Mouse (Mus musculus) gastrocnemius, postnatal 10 days (tissue): ENCODE results near the gene Mrps11. TPM values are rescaled to one million over a fixed set of nuclear protein-coding genes. Genes with fewer than 3 reads are reported as not detected.

Source experiments
- DNase-seq: peaks from one replicate; pipeline ENCODE4 v3.0.0; 2021; ENCODE audit warnings: mixed read lengths
- total RNA-seq, 2 experiments: library from RNA; stranded (reverse); gene quantifications; 2 replicates each; pipeline ENCODE4 v1.2.3; 2021

Mrps11 gene
- total RNA-seq, 2 experiments from 2014 or later, result 24.1 to 24.4 TPM

DNA sequence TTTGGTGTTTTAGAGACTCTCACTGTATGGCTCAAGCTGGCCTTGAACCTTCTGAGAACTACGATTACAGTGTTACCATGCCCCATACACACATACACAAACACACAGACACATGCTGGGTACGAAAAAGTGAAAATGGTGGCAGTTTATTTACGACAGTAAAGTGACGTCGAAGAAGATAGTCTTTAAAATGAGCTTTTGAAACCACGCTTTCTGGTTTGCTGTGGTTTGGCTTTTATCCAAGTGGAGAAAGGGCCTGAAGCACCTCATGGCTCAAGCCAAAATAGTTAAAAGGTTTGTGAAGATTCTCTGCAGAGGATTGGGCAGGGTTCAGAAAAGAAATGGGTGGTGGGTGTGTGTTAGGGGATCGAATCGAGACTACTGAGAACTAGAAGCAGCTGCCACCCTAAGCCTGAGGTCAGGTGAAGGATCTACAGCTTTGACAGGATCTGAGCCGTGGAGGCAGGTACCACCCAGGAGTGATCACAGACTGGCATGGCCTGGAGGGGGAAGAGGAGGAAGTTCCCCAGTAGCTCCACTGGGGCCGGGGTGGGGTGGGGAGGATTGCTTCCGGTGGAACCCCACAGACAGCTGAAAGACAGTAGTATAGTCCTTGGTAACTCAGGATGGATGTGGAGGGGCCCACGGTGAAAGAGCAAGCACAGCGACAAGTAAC, 11.1 kb downstream of the Mrps11 start:
- no peak for DNase-seq

DNA sequence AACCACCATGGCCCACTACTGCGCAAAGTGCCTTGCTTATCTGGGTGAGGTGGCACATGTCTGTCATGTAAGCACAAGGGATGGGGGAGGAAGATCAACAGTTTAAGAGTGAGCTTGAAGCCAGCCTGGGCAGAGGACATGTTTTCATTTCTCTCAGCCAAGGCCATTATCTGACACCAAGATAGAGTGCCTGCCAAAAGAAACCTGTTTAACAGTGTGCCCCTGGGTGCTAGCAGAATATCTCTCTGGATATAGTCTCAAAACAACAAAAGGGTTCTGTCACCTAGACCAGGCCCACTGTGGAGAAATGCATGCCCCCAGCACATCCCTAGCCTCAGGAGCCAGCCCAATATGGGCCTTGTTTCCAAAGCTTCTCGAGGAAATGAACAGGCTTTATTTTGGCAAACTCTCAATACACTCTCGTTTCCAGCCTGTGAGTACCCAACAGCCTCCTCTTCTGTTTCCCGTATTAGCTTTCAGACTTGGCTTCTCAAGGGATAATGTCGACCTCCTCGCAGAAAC, 11.7 kb downstream of the Mrps11 start:
- DNase-seq, result no peak

DNA sequence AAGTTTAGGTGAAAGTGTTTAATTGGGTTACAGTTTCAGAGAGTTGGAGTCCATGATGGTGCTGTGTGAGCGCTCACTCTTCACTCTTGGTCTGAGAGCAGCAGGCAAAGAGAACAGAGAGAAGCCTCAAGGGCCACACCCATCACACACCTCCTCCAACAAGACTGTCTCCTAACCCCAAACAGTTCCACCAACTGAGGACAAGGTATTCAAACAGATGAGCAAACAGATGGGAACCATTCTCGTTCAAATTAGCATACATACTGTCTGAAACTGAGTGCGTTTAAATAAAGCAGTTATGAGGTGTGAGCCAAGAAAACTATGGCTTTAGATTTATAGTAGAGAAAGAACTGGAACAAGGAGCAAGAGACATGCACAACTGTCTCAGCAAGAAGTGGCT, 13.7 kb downstream of the Mrps11 start:
- no peak for DNase-seq

- DNase-seq, result no peak
Measured at GRCm38 (mm10) chr7:78797843-78798455, 15.0 kb downstream of the Mrps11 start.

DNA sequence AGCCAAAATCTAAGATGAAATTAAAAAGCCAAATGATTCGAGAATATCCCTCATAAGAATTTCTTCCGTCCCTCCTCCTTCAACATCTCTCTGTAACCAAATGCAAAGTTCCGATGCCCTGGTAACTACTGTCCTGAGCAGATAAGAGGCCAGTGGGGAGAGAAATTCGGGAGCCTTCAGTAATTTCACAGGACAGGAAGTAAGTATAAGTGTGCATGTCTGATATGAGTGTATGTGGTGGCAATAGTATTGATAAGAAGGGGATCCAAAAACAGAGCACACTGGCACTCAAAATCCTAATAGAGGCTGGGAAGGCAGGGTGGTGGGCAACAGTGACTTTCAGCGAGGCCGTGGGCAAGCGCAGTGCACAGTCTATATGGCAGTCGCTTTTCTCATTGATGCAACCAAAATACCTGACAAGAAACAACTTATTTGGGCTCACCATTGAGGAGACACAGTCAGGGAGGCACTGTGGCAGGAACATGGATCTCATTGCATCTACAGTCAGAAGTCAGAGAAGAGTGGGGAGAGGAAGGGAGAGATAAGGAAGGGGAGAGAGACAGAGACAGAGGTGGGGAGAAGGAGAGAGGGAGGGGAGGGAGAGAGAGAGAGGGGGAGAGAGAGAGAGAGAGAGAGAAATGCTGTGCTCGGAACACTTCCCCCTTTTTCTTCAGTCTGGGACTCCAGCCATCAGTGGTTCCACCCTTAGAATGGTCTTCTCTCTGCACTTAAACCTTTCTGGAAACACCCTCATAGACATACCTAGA, 17.0 kb downstream of the Mrps11 start:
- no peak for DNase-seq

DNA sequence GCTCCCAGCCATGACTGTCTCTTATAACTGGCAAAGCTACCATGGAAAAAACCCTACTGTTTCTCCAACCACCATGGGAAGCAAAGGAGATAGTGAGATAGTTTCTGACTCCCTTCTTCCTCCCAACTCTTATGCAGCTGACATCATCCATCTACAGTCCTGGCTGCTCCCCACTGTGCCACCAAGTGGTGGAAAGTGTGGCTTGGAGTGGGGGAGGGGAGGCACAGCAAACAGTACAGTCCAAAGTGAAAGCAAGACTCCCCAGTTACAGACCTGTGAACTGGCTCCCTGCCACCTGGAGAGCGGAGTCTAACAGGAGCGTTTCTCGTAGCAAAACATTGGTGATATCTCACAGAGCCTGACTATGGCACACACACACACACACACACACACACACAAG, 20.9 kb downstream of the Mrps11 start:
- no peak for DNase-seq

DNA sequence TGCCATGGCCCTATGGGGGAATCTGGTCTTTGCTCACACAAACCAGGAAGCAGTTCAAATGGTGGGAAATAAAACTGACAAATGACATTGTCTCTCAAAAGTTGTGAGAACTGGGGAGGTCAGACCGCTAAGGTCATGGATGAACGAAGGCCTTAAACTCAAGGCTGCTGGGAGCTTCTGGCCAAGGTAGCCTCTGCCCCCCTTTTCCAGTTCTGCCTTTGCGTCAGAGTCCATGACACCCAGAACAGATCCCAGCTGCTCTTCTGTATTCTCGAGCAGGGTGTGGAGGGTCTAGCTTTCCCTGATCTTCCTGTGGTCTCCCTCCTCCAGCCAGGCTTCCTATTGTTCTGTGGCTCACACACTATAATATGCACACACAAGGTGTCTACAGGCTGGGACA, 24.3 kb downstream of the Mrps11 start:
- DNase-seq, result no peak

- DNase-seq, result no peak
Measured at GRCm38 (mm10) chr7:78813791-78814190, 30.9 kb downstream of the Mrps11 start.

DNA sequence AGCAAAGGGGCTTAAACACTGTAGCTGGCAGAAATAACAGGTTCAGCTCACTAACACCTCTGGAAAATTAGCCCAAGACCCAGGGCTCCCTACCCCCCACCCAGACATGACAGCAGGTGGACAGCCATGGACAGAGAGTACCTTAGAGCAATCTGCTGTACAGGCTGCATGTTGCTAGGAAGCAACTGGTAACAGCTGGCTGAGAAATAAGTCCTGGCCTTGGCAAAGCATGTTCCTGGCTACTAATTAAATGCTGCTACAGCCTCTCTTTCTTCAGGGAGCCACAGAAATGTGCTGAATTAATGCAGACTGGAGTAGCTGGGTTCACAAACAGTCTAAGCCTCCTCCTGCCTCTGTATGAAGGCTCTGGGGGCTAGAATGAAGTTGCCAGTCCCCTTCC, 31.8 kb downstream of the Mrps11 start:
- DNase-seq, result no peak

GRCm38 (mm10) chr7:78818336-78818735, 35.4 kb downstream of the Mrps11 start:
- DNase-seq, result no peak

DNA sequence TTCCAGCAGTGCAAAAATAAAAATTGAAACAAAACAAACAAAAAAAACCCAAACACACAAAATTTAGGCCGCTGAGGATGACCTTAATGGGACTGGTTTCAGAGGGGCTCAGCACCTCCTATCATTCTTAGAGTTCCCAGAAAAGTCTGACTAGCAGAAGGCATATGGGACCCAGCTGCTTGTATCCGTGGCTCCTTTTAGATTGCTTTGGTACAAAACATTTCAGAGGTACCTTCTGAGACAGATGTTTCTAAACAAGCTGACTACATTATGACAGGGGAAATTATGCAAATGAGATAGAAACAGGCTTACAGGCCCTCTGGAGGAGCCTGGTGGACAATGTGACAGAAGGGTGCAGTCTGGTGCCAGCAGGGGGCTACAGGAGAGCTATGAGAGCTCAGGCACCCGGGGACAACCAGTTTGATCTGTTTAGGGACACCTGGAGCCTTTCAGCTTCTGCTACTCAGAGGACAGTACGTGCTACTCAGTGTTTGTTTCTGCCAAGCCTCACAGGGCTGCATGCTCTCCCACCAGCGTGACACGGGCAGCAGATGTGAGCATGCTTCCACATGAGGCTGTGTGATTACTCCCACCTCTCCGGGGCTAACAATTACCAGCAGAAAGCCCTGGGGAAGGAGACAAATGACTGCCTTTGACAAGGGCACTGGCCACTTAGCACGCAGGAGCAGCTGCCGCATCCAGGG, 43.9 kb downstream of the Mrps11 start:
- DNase-seq, result no peak

DNA sequence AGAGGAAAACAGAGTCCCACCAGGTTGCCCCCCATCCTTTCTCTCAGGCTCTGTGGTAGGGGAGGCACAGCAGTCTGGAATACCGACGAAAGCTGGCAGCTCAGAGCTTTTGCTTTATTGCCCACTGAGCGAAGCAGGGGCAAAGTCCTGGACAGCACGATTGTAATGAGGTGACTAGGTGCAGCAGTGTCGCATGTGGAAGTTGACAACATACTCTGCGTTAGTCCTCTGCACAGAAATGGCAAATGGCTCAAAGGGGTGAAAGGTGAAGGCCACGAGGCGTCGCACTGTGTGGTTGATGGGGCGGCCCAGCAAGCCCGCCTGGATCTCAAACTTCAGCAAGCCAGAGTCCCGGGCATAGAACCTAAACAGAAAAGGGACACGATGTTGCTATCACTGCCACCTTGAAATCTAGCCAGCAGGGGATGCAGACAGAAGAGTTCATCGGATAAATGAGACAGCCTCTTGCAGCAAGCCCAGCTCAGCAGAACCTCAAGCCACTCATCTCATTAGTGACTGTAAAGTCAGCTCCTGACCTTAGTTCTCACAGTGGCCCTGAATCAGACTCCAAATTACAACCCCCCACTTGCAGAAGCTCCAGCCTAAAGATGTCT, 44.9 kb downstream of the Mrps11 start:
- no peak for DNase-seq

GRCm38 (mm10) chr7:78835656-78836055, 52.7 kb downstream of the Mrps11 start:
- DNase-seq, result no peak

- DNase-seq, result no peak
Measured at GRCm38 (mm10) chr7:78837250-78837649, 54.3 kb downstream of the Mrps11 start.

- DNase-seq, result no peak
Measured at GRCm38 (mm10) chr7:78841601-78842000, 58.7 kb downstream of the Mrps11 start.

Other genes with a start within 250 kb of the Mrps11 start
- gene Ntrk3, start 45.1 kb upstream of the Mrps11 start, total RNA-seq, result 1 to 10 TPM; 3.1 to 3.7 TPM
- gene Mrpl46, start 412 bp downstream of the Mrps11 start, total RNA-seq, result 10 to 100 TPM; 27.1 to 35.4 TPM
- gene Det1, start 64.1 kb downstream of the Mrps11 start, total RNA-seq, result 10 to 100 TPM in 1 of 2 experiments, 1 to 10 TPM in 1; 7.3 to 10.3 TPM
- 10 to 100 TPM; 22.7 to 27.1 TPM for gene Aen, start 112.7 kb downstream of the Mrps11 start, total RNA-seq
- gene Isg20, start 130.3 kb downstream of the Mrps11 start, total RNA-seq, result 1 to 10 TPM in 1 of 2 experiments, under 1 TPM in 1; 0.89 to 3.6 TPM